Comparison of ENCODE assay signal across 8 mouse cellular contexts in genomic region chr6:3182424-3182841, GRCm38 (mm10).
DNase-seq lines count a peak whose midpoint lies in the region; ATAC-seq and TF ChIP-seq lines count a peak whose summit lies in the region.
"Not testable (repeated sequence)": the region's sequence is repeated elsewhere in the genome, so short reads cannot be mapped to it uniquely, and the experiment has no call there.

No protein-coding gene starts in this region.

- not testable (repeated sequence) for TF ChIP-seq CTCF in heart, adult 2 months (IDR thresholded peaks at IDR 0.05)

- not testable (repeated sequence) for H3K4me1 ChIP-seq in erythroblast, embryonic 14.5 days (ENCODE audit: control insufficient read depth); heart, adult 2 months (ENCODE audit: control insufficient read depth, insufficient read depth, low read length); hindbrain, embryonic 16.5 days (ENCODE audit: control insufficient read depth, insufficient read depth, low read depth, low read length); limb, embryonic 14.5 days (ENCODE audit: control insufficient read depth, insufficient read depth, low read length); neural tube, embryonic 13.5 days (replicated peaks)

- DNase-seq in adrenal gland, adult (ENCODE audit: inconsistent age in 2 of 2, low spot score in 1 of 2): peak; percentile 15 to 49
- peak; percentile 2 to 20 for DNase-seq in heart, adult 2 months
- not testable (repeated sequence) for DNase-seq in limb, embryonic 14.5 days (ENCODE audit: low spot score)
- peak; percentile 0 for DNase-seq in lung, postnatal 36 days
- peak; percentile 15 for DNase-seq in thymus, postnatal 4 days

- H3K9me3 ChIP-seq in erythroblast, embryonic 14.5 days (ENCODE audit: control insufficient read depth, low read length): peaks cover 11% of the 10 kb centered on the region
- H3K9me3 ChIP-seq in hindbrain, embryonic 16.5 days (ENCODE audit: control insufficient read depth, low read length): peaks cover 26% of the 10 kb centered on the region
- peaks cover 15% of the 10 kb centered on the region for H3K9me3 ChIP-seq in limb, embryonic 14.5 days (ENCODE audit: control insufficient read depth, low read length)
- peaks cover 20% of the 10 kb centered on the region for H3K9me3 ChIP-seq in neural tube, embryonic 13.5 days

- 30% methylated on average over 17 of the region's 17 CpGs for WGBS in heart, adult 2 months
- WGBS in hindbrain, embryonic 16.5 days: 36% methylated on average over 17 of the region's 17 CpGs
- 34% methylated on average over 17 of the region's 17 CpGs for WGBS in limb, embryonic 14.5 days
- 38% methylated on average over 17 of the region's 17 CpGs for WGBS in neural tube, embryonic 13.5 days

- intact Hi-C loops in heart, adult 2 months (cut with DNase I): loop anchor here (10.0 kb wide), 1 partner anchor 162 kb away; no protein-coding TSS in a partner anchor

- not testable (repeated sequence) for ATAC-seq in hindbrain, embryonic 16.5 days
- peak; percentile 23; the same call in 1 of the 2 replicates for ATAC-seq in limb, embryonic 14.5 days (ENCODE audit: low FRiP score, low read depth)
- peak; percentile 62 for ATAC-seq in neural tube, embryonic 13.5 days (ENCODE audit: low read depth)

- H3K4me3 ChIP-seq in erythroblast, embryonic 14.5 days (replicated peaks): peak overlapping the region; percentile 34
- peak overlapping the region; percentile 28 for H3K4me3 ChIP-seq in heart, adult 2 months
- H3K4me3 ChIP-seq in hindbrain, embryonic 16.5 days (ENCODE audit: low read length): peak overlapping the region; percentile 30
- H3K4me3 ChIP-seq in limb, embryonic 14.5 days (replicated peaks; ENCODE audit: low read length): peak overlapping the region; percentile 18
- H3K4me3 ChIP-seq in neural tube, embryonic 13.5 days: peak overlapping the region; percentile 13

- not testable (repeated sequence) for TF ChIP-seq EP300 in heart, adult 2 months (IDR thresholded peaks at IDR 0.05; ENCODE audit: insufficient read depth, low read depth, low read length)

- not testable (repeated sequence) for H3K79me2 ChIP-seq in heart, adult 2 months (replicated peaks; ENCODE audit: control insufficient read depth, insufficient read depth, low read length)

- TF ChIP-seq POLR2A in heart, adult 2 months (IDR thresholded peaks at IDR 0.05; ENCODE audit: insufficient read depth, low read depth, low read length); limb, embryonic 14.5 days (IDR thresholded peaks at IDR 0.05; ENCODE audit: borderline replicate concordance, extremely low read depth, insufficient read depth, insufficient read length): not testable (repeated sequence)

- not testable (repeated sequence) for H3K36me3 ChIP-seq in erythroblast, embryonic 14.5 days (ENCODE audit: control insufficient read depth); heart, adult 2 months (ENCODE audit: control insufficient read depth, insufficient read depth, low read length); hindbrain, embryonic 16.5 days (ENCODE audit: control insufficient read depth, insufficient read depth, low read length); limb, embryonic 14.5 days (ENCODE audit: control insufficient read depth, insufficient read depth, low read length); neural tube, embryonic 13.5 days

- H3K27ac ChIP-seq in heart, adult 2 months; hindbrain, embryonic 16.5 days (ENCODE audit: low read depth, low read length); limb, embryonic 14.5 days (replicated peaks; ENCODE audit: low read depth, low read length); neural tube, embryonic 13.5 days (replicated peaks): not testable (repeated sequence)

- peak overlapping the region; percentile 50 for H3K4me2 ChIP-seq in hindbrain, embryonic 16.5 days (ENCODE audit: low read length)
- H3K4me2 ChIP-seq in limb, embryonic 14.5 days (replicated peaks; ENCODE audit: low read depth, low read length, severe bottlenecking): peak overlapping the region; percentile 13
- peak overlapping the region; percentile 34 for H3K4me2 ChIP-seq in neural tube, embryonic 13.5 days

- not testable (repeated sequence) for H3K27me3 ChIP-seq in erythroblast, embryonic 14.5 days (ENCODE audit: control insufficient read depth); heart, adult 2 months (ENCODE audit: control insufficient read depth, insufficient read depth, low read length); hindbrain, embryonic 16.5 days (replicated peaks; ENCODE audit: control insufficient read depth, insufficient read depth, low read length); limb, embryonic 14.5 days (ENCODE audit: control insufficient read depth, insufficient read depth, low read length); neural tube, embryonic 13.5 days

- not testable (repeated sequence) for H3K9ac ChIP-seq in heart, adult 2 months (ENCODE audit: low read depth, low read length); hindbrain, embryonic 16.5 days (ENCODE audit: low read depth, low read length); limb, embryonic 14.5 days (ENCODE audit: low read depth, low read length, severe bottlenecking); neural tube, embryonic 13.5 days
